Mouse (Mus musculus) embryonic facial prominence, embryonic 11.5 days (tissue): ENCODE results near the gene Olfr1373. TPM values are rescaled to one million over a fixed set of nuclear protein-coding genes. Genes with fewer than 3 reads are reported as not detected.
"Not testable (repeated sequence)": the region's sequence is repeated elsewhere in the genome, so short reads cannot be mapped to it uniquely, and the experiment has no call there.

Experiments used
- ATAC-seq: fragments of 200-750 bp; cut with Nextera tagmentation; replicated peaks from 2 replicates; pipeline ENCODE4 v1.8.0; 2017; ENCODE audit warnings: low read depth; ENCODE audit not compliant: insufficient number of reproducible peaks, low FRiP score, low TSS enrichment
- DNase-seq: peaks from one replicate; pipeline ENCODE4 v3.0.0-alpha.2; 2015; ENCODE audit warnings: low spot score
- H3K27ac ChIP-seq: fragments of 300-500 bp; sonication (generic); replicated peaks from 2 replicates; pipeline ENCODE4 v1.5.1; 2014; ENCODE audit warnings: mild to moderate bottlenecking, low read depth, low read length, control low read depth
- H3K27me3 ChIP-seq: fragments of 300-500 bp; sonication (generic); 2 replicates; pipeline ENCODE4 v1.6.1; 2014; ENCODE audit warnings: mild to moderate bottlenecking, low read length, moderate library complexity, mixed read lengths; ENCODE audit not compliant: control insufficient read depth, insufficient read depth
- H3K36me3 ChIP-seq: fragments of 300-500 bp; sonication (generic); replicated peaks from 2 replicates; pipeline ENCODE4 v1.6.1; 2014; ENCODE audit warnings: low read depth, mild to moderate bottlenecking, low read length, moderate library complexity, mixed read lengths; ENCODE audit not compliant: control insufficient read depth, insufficient read depth
- H3K4me1 ChIP-seq: fragments of 300-500 bp; sonication (generic); 2 replicates; pipeline ENCODE4 v1.6.1; 2014; ENCODE audit warnings: low read length, mixed read lengths; ENCODE audit not compliant: control insufficient read depth, insufficient read depth
- H3K4me2 ChIP-seq: fragments of 300-500 bp; sonication (generic); 2 replicates; pipeline ENCODE4 v1.6.1; 2014; ENCODE audit warnings: low read depth, mild to moderate bottlenecking, control low read depth, low read length, moderate library complexity
- H3K4me3 ChIP-seq: fragments of 300-500 bp; sonication (generic); 2 replicates; pipeline ENCODE4 v1.5.1; 2014; ENCODE audit warnings: low read depth, low read length, control low read depth
- H3K9ac ChIP-seq: fragments of 300-500 bp; sonication (generic); replicated peaks from 2 replicates; pipeline ENCODE4 v1.6.1; 2014; ENCODE audit warnings: mild to moderate bottlenecking, control low read depth, low read length
- H3K9me3 ChIP-seq: fragments of 300-500 bp; sonication (generic); replicated peaks from 2 replicates; pipeline ENCODE4 v1.6.1; 2016; ENCODE audit warnings: mild to moderate bottlenecking, low read length, inconsistent platforms, mixed read lengths; ENCODE audit not compliant: control insufficient read depth
- WGBS: fragments of 180-500 bp; shearing (Covaris S2); extraction: QIAGEN DNeasy Blood & Tissue Kit; methylation state at CpG from one replicate; pipeline ENCODE4 v1.1.7; 2014; 5-methylcytosine and 5-hydroxymethylcytosine counted together
- polyA plus RNA-seq: library from polyadenylated mRNA; unstranded; fragments of >200 nt; fragmentation: Nextera tagmentation; extraction: Ambion mirVana; gene quantifications from 2 replicates; pipeline ENCODE4 v1.2.1, GENCODE M21; 2014

The Olfr1373 gene
- polyA plus RNA-seq: not detected in 2 replicates

DNA sequence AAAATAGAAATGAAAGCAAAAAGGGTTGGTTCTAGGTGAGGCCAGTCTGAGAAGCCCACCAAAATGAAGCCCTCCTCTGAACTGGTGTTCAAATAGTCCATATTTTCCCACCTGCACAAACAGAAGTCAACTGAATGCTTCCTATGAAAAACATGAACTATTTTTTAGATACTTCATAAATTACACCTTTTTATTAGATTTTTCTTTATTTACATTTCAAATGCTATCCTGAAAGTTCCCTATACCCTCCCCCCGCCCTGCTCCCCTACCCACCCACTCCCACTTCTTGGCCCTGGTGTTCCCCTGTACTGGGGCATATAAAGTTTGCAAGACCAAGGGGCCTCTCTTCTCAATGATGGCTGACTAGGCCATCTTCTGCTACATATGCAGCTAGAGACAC lies at the start of gene Olfr1373:
Olfr1373 (minus strand) TSS at position 101 of the 400 bp plus-strand sequence.
- not testable (repeated sequence) for ATAC-seq, H3K27ac ChIP-seq, H3K4me3 ChIP-seq, H3K9ac ChIP-seq, H3K4me1 ChIP-seq, H3K9me3 ChIP-seq, H3K27me3 ChIP-seq, H3K4me2 ChIP-seq, H3K36me3 ChIP-seq, DNase-seq
- WGBS: 67% methylated on average over 1 of the region's 1 CpGs

DNA sequence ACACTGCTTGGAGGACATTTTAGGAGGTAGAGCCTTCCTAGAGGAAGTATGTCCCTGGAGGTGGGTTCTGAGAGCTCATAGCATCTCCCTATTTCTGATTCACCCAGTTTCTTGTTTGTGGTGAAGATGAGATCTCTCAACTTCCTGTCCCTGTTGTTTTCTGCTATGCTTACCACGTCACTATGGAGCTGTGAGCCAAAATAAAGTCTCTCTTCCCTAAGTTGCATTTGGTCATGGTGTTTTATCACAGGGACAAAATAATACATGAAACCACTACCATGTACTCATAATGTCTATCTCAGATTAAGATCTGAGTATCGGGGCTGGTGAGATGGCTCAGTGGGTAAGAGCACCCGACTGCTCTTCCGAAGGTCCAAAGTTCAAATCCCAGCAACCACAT lies 35.3 kb upstream of the Olfr1373 start:
- not testable (repeated sequence) for H3K36me3 ChIP-seq, ATAC-seq, H3K4me1 ChIP-seq, H3K4me3 ChIP-seq, H3K9me3 ChIP-seq, H3K27ac ChIP-seq, H3K4me2 ChIP-seq, DNase-seq, H3K27me3 ChIP-seq, H3K9ac ChIP-seq
- WGBS: 91% methylated on average over 4 of the region's 4 CpGs

DNA sequence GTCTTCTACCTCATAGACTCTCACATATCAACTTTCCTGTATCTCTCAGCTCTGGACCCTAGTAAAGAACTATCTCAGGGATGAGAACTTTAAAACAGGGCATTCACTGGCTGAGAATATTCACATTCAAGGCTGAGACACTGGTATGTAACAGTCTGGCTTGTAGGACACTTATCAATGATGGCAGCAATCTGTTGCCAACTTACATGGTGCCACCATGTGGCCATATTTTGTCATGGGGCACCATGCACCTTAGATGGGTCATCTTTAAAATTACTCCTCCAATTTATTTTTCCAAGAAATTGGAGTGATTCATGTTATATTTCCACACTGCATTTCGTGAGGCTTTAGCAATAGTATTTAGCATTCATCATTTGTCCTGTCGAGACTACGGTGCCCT lies 34.6 kb upstream of the Olfr1373 start:
- not testable (repeated sequence) for DNase-seq, ATAC-seq, H3K4me2 ChIP-seq, H3K4me1 ChIP-seq, H3K9ac ChIP-seq, H3K36me3 ChIP-seq, H3K27ac ChIP-seq, H3K27me3 ChIP-seq, H3K4me3 ChIP-seq, H3K9me3 ChIP-seq
- no CpG with 5 or more reads among the region's 3 CpGs for WGBS

DNA sequence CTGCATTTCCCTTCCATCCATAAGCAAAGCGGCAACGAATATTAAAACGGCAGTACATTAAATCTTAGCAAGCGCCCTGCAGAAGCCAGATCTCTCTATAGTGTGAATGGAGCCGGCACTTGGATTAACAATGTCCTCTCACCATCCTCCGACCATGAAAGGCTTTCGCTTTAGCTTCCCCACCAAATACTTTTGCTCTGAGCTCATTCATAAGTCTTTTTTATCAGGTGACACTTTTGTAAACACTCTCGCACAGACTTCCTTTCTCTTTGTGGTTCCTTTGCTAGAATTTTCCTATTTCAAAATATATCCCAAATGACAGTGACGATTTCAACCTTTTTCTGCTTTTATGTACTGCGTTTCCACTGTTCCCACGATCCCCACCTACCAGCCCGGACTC lies 23.1 kb upstream of the Olfr1373 start:
- H3K4me1 ChIP-seq: no peaks in the 10 kb centered on the region
- peak overlapping the region; percentile 71 for H3K4me2 ChIP-seq
- H3K27ac ChIP-seq: no peak overlapping the region
- no peaks in the 10 kb centered on the region for H3K9me3 ChIP-seq
- peak; percentile 14 for DNase-seq
- 25% methylated on average over 12 of the region's 12 CpGs for WGBS
- ATAC-seq: no peak
- no peaks in the 10 kb centered on the region for H3K36me3 ChIP-seq
- peaks cover 17% of the 10 kb centered on the region for H3K27me3 ChIP-seq
- H3K9ac ChIP-seq: no peak overlapping the region
- H3K4me3 ChIP-seq: peak overlapping the region; percentile 38

GRCm38 (mm10) chr11:52167901-52168302 lies 22.6 kb upstream of the Olfr1373 start:
- Histone ChIP-seq H3K4me2 (peak overlapping the region; percentile 71), H3K4me3 (peak overlapping the region; percentile 38), H3K27me3 (peaks cover 17% of the 10 kb centered on the region)
- H3K27ac ChIP-seq, H3K9me3 ChIP-seq, H3K4me1 ChIP-seq, H3K9ac ChIP-seq, H3K36me3 ChIP-seq: not testable (repeated sequence)
- DNase-seq (peak; percentile 7), ATAC-seq (peak; percentile 65)
- under 1% methylated on average over 21 of the region's 42 CpGs for WGBS

GRCm38 (mm10) chr11:52167126-52167525 lies 21.8 kb upstream of the Olfr1373 start:
- WGBS: 2% methylated on average over 21 of the region's 21 CpGs
- no peak overlapping the region for H3K4me3 ChIP-seq
- H3K4me2 ChIP-seq: no peak overlapping the region
- peak; percentile 9 for DNase-seq
- H3K4me1 ChIP-seq: no peaks in the 10 kb centered on the region
- H3K27ac ChIP-seq: no peak overlapping the region
- peaks cover 17% of the 10 kb centered on the region for H3K27me3 ChIP-seq
- H3K36me3 ChIP-seq: no peaks in the 10 kb centered on the region
- no peaks in the 10 kb centered on the region for H3K9me3 ChIP-seq
- no peak for ATAC-seq
- H3K9ac ChIP-seq: no peak overlapping the region

- H3K9me3 ChIP-seq: no peaks in the 10 kb centered on the region
- ATAC-seq (no peak), DNase-seq (no peak)
- H3K36me3 ChIP-seq: no peaks in the 10 kb centered on the region
- H3K4me2 ChIP-seq: no peak overlapping the region
- WGBS: 35% methylated on average over 10 of the region's 10 CpGs
- no peak overlapping the region for H3K4me3 ChIP-seq
- no peak overlapping the region for H3K9ac ChIP-seq
- no peaks in the 10 kb centered on the region for H3K4me1 ChIP-seq
- peaks cover 17% of the 10 kb centered on the region for H3K27me3 ChIP-seq
- no peak overlapping the region for H3K27ac ChIP-seq
These were observed 18.6 kb upstream of the Olfr1373 start for GRCm38 (mm10) chr11:52163926-52164325.

DNA sequence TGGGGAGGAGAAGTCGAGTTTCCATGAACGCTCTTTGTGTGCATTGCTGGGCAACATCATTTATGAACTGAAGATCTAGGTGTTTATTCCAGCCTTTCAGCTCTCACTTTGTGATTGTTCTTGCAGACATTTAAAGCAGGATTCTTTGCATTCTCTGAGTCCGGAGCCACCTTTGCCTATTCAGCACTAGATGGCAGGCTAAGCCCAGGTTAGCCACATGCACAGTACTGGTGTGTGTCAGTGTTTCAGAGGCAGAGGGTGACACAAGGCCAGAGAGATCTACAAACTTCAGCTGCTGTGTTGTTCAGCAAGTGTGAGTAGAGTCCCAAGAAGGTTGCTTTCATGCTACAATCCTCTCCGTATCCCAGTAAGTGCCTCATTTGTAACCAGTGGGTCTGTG lies 1.7 kb downstream of the Olfr1373 start:
- H3K27ac ChIP-seq, H3K36me3 ChIP-seq, H3K9me3 ChIP-seq, H3K9ac ChIP-seq, H3K4me3 ChIP-seq, H3K4me2 ChIP-seq, H3K27me3 ChIP-seq, H3K4me1 ChIP-seq: not testable (repeated sequence)
- DNase-seq (peak; percentile 52), ATAC-seq (0 out of 2 replicates have a peak, but pooled peaks have one; percentile 44)
- 35% methylated on average over 4 of the region's 4 CpGs for WGBS
